Mouse (Mus musculus): ENCODE data around the gene Hist1h3e.
"Not testable (repeated sequence)": the region's sequence is repeated elsewhere in the genome, so short reads cannot be mapped to it uniquely, and the experiment has no call there.

Gene Hist1h3e

GRCm38 (mm10) chr13:23582219-23583056 lies 20.3 kb upstream of the Hist1h3e start:
- DNase-seq (ENCODE audit: low read depth), result no peak

DNA sequence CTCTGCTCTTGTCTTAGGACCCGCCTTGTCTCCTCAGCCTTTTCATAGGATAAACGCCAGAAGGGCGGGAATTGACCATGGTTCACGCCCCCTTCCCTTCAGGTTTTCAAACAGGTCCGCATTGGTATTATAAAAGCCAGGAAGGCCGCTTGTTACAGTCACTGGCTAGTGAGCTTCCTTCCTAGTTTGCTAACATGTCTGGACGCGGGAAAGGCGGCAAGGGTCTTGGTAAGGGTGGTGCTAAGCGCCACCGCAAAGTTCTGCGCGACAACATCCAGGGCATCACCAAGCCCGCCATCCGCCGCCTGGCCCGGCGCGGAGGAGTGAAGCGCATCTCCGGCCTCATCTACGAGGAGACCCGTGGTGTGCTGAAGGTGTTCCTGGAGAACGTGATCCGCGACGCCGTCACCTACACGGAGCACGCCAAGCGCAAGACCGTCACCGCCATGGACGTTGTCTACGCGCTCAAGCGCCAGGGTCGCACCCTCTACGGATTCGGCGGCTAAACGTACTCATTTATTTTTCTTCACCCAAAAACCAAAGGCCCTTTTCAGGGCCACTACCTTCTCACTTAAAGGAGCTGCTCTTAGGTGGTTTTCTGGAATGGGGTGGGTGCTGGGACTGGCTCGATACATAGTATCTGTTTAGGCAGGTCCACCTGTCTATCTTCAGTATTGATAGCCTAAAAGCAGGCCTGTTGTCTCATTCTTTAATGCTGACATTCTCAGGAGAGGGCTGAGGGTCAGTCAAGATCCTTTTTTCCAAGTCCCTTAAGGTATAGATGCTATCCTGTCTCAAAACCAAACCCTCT lies 19.4 kb upstream of the Hist1h3e start, which contains the start of gene Hist1h4d:
Gene Hist1h4d, plus strand, starts transcription at position 191 of the 811 bp plus-strand sequence.
- peak; percentile 97 for DNase-seq (ENCODE audit: low read depth)

DNA sequence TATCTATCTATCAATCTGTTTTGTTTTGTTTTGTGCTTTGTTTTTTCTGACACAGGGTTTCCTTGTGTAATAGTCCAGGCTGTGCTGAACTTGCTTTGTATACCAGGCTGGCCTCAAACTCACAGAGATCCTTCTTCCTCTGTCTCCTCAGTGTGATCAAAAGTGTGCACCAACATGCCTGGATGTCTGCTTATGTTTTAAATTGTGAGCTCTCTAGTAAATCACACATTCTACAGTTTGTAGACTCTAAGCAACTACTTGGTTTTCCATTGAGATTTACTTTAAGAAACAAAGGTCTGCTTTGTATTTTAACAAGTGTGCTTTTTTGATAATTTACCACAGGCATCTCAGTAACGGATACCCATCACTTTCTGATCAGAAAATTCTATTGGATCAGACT lies 15.7 kb upstream of the Hist1h3e start:
- DNase-seq (ENCODE audit: low read depth), result no peak

DNA sequence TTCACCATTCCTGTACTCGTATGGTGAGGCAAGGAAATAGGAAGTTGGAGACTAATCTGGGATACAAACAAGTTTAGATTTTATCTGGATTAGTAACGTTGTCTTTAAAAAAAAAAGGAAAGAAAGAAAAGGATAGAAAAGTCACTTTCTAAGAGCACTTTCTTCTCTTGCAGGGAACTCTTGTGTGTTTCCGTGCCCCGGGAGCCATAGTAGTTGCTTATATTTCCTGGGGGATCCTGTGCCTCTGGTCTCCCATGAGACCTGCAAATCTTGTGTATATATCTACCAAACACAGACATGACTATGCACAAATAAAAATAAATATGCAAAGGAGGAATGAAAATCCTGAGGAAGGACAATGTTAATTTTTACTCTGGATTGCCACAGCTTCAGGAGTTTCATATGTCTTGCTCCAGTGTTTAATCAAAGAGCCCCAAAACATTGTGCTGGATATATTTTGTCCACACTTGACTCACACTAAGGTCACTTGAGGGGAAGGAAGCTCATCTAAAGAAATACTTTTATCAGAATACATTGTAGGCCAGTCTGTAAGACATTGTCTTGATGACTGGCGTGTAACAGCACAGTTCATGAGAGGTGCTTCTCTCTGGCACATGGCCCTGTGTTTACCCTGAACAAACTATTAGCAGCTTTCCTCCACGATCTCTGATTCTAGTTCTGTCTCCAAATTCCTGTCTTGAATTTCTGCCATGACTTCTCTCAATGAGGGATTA lies 14.9 kb upstream of the Hist1h3e start:
- no peak for DNase-seq (ENCODE audit: low read depth)

- DNase-seq (ENCODE audit: low read depth), result no peak
Measured at GRCm38 (mm10) chr13:23576351-23576881, 14.2 kb upstream of the Hist1h3e start.

- DNase-seq (ENCODE audit: low read depth), result not testable (repeated sequence)
Measured at GRCm38 (mm10) chr13:23575864-23576313, 13.7 kb upstream of the Hist1h3e start.

GRCm38 (mm10) chr13:23575271-23575851 lies 13.2 kb upstream of the Hist1h3e start, which contains the start of gene Hist1h3d:
Hist1h3d (plus strand) TSS chr13:23575763.
- DNase-seq (ENCODE audit: low read depth), result no peak

GRCm38 (mm10) chr13:23574546-23575170 lies 12.5 kb upstream of the Hist1h3e start:
- not testable (repeated sequence) for DNase-seq (ENCODE audit: low read depth)

DNA sequence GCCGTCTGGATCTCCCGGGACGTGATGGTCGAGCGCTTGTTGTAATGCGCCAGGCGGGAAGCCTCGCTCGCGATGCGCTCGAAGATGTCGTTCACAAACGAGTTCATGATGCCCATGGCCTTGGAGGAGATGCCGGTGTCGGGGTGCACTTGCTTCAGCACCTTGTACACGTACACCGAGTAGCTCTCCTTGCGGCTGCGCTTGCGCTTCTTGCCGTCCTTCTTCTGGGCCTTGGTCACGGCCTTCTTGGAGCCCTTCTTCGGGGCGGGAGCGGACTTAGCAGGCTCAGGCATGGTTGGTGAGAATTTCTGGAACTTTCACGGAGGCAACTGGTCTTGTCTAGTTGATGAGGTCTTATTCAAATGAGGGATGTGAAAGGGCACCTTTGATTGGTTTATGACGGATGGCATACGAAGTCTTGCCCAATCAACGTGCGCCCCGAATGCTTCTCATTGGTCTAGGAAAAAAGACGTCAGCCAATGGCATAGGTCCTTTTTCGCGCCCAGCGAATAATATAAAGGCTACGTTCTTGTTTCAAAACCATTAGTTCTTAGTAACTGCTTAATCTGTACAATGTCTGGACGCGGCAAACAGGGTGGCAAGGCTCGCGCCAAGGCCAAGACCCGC lies 11.8 kb upstream of the Hist1h3e start, which contains the start of the genes Hist1h2bf and Hist1h2ad:
Gene Hist1h2bf, minus strand, starts transcription at position 299 of the 627 bp plus-strand sequence.
Gene Hist1h2ad, plus strand, starts transcription at position 484 of the 627 bp plus-strand sequence.
- DNase-seq (ENCODE audit: low read depth), result peak; percentile 95

GRCm38 (mm10) chr13:23573034-23573897 lies 11.1 kb upstream of the Hist1h3e start:
- DNase-seq (ENCODE audit: low read depth), result not testable (repeated sequence)

DNA sequence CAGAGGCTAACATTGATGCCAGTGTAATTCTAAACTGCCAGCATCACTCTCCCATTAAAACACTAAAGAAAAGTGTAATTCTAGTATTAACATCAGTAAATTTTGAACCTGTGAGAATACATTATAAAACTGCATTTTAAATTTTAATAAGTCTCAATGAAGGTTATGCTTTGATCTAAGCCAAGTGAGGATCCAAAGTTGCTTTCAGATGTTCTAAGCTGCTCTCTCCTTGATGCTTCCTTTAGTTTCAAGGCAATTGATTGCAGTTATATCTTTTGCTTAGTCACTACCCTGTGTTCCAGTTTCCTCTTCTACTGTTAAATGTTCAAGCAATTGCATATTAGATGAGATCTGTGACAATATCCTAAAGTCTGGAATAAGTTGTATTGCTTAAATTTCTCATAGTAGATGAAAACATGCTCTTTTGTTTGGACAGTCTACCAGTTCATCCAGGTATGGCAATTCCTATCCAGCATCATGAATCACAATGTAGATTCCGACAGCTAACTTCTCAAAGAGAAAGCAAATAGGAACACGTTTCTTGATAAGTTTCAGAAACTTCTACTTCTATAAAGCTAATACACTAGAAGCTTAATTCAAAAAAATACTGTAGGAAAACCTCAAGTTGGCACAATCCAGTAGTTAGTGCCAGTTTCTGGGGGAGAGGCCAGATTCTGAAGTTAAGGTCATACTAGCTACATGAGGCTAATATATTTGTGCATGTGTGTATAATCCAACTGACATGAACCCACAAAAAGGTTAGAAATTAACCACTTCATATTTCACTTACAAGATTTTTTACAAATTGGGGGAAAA lies 10.3 kb upstream of the Hist1h3e start:
- DNase-seq (ENCODE audit: low read depth), result no peak

GRCm38 (mm10) chr13:23571504-23572217 lies 9.5 kb upstream of the Hist1h3e start:
- not testable (repeated sequence) for DNase-seq (ENCODE audit: low read depth)

DNA sequence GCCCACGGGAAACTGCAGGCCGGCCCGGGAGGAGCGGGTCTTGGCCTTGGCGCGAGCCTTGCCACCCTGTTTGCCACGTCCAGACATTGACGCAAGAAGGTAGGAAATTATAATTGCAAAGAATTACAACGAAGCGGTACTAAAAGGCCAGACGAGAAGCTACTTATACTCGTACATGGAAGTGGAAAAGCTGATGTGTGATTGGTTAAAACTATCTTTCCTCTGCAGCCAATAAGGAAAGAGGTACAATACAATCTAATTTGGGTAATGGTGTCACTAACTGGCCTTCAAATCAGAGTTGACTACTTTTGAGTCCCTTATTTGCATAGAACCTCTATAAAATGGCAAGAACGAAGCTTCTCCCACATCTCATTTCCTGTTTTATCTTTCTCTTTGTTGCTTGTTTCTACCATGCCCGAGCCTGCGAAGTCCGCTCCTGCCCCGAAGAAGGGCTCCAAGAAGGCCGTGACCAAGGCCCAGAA lies 8.9 kb upstream of the Hist1h3e start, which contains the start of the genes Hist1h2ae and Hist1h2bg:
Gene Hist1h2ae, minus strand, starts transcription at position 199 of the 482 bp plus-strand sequence.
Gene Hist1h2bg, plus strand, starts transcription at position 375 of the 482 bp plus-strand sequence.
- peak; percentile 86 for DNase-seq (ENCODE audit: low read depth)

GRCm38 (mm10) chr13:23570261-23571021 lies 8.3 kb upstream of the Hist1h3e start:
- not testable (repeated sequence) for DNase-seq (ENCODE audit: low read depth)

- no peak for DNase-seq (ENCODE audit: low read depth)
Measured at GRCm38 (mm10) chr13:23564482-23564881, 2.3 kb upstream of the Hist1h3e start.

DNA sequence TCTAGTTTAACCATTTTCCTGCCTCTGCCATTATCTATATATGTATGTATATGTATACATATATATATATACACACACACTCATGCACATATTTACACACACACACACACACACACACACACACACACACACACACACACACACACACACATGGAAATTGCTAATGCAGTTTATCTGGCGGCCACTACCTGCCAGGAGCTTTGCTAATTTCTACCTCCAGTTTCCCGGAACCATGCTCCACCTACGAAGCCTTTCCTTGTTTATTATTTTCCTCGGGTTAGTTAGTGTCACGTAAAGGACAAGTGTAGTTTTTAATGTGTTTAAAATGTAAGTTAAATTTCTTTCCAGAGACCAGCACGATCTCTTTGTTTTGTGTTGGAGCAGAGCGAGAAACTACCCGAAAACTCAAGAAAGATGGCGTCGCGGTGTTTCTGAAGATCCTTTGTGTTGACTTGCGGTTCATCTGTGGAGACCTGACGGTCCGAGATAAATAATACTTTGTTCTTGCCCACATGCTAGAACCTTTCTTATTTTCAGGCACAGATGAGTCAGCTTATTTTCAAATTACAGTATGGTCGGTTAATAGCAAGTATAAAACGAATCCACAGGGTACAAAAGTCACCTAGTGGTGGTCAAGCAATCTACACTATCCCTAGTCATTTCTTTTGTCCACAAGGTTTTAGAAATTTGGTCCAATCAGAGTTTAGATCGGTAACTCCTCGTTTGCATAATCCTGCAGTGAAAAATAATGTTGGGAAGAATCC lies 712 bp upstream of the Hist1h3e start:
- DNase-seq (ENCODE audit: low read depth), result no peak

Data from c-Kit-positive CD71-negative TER-119-negative erythroid progenitor cells, embryonic 14.5 days (primary cell).